Mouse (Mus musculus) CH12.LX (cell line): ENCODE measurements around the gene Tgfbr3. TPM values are rescaled to one million over a fixed set of nuclear protein-coding genes. Genes with fewer than 3 reads are reported as not detected.

Source experiments
- DNase-seq: peaks from one replicate; pipeline ENCODE4 v3.0.0-alpha.2; 2013; ENCODE audit errors: extremely low read depth
- H3K27ac ChIP-seq: 2 replicates; pipeline ENCODE4 v1.5.1; 2012; ENCODE audit warnings: low read depth, mild to moderate bottlenecking, control low read depth, moderate library complexity; ENCODE audit not compliant: insufficient read depth
- H3K27me3 ChIP-seq: replicated peaks from 2 replicates; pipeline ENCODE3; 2012; ENCODE audit warnings: inconsistent platforms
- H3K36me3 ChIP-seq, 2 experiments: replicated peaks in 1 of 2; 2 replicates each; pipeline versions ENCODE3 to v1.6.1; 2012; ENCODE audit warnings: inconsistent platforms in 1 of 2, low read length in 1 of 2, mild to moderate bottlenecking in 1 of 2, mixed read lengths in 1 of 2, moderate library complexity in 1 of 2; ENCODE audit not compliant: control insufficient read depth in 1 of 2, insufficient read depth in 1 of 2
- H3K4me1 ChIP-seq, 2 experiments: 2 replicates each; pipeline ENCODE4 v1.6.1; 2012; ENCODE audit warnings: inconsistent platforms in 1 of 2, moderate library complexity in 1 of 2; ENCODE audit not compliant: insufficient read depth in 2 of 2, control insufficient read depth in 1 of 2
- H3K4me2 ChIP-seq: 2 replicates; pipeline ENCODE4 v1.6.1; 2012; ENCODE audit warnings: low read depth, mild to moderate bottlenecking, control low read depth; ENCODE audit not compliant: poor library complexity, insufficient read depth, severe bottlenecking
- H3K4me3 ChIP-seq, 3 experiments: fragments of 150-350 bp in 1 of 3; sonication (generic) in 1 of 3; replicated peaks in 1 of 3; 2 replicates each; pipeline versions ENCODE3 to v1.5.1; 2011 to 2012; ENCODE audit warnings: low read depth in 2 of 3, low read length in 2 of 3, mild to moderate bottlenecking in 2 of 3, moderate library complexity in 2 of 3, control low read depth in 1 of 3, improper control_type of control experiment in 1 of 3, inconsistent platforms in 1 of 3, mixed read lengths in 1 of 3; ENCODE audit not compliant: poor library complexity in 1 of 3
- H3K79me2 ChIP-seq: replicated peaks from 2 replicates; pipeline ENCODE4 v1.6.1; 2012; ENCODE audit warnings: mild to moderate bottlenecking, moderate library complexity; ENCODE audit not compliant: control insufficient read depth, poor library complexity, insufficient read depth, severe bottlenecking; ENCODE audit errors: extremely low read depth
- H3K9ac ChIP-seq: 2 replicates; pipeline ENCODE4 v1.6.1; 2012; ENCODE audit warnings: low read depth, mild to moderate bottlenecking, control low read depth, moderate library complexity; ENCODE audit not compliant: insufficient read depth
- H3K9me3 ChIP-seq: replicated peaks from 2 replicates; pipeline ENCODE3; 2012; ENCODE audit warnings: low read length, inconsistent platforms, mixed read lengths
- CHD2 ChIP-seq: IDR thresholded peaks from 2 replicates; pipeline ENCODE4 v1.6.1; 2011; ENCODE audit warnings: low read length, improper control_type of control experiment
- ETS1 ChIP-seq: conservative IDR thresholded peaks from 2 replicates; pipeline ENCODE4 v1.6.1; 2012; ENCODE audit warnings: low read depth, mild to moderate bottlenecking, inconsistent platforms, low read length, improper control_type of control experiment, moderate library complexity
- GABPA ChIP-seq: IDR thresholded peaks from 2 replicates; pipeline ENCODE4 v1.6.1; 2012; ENCODE audit warnings: low read depth, low read length, improper control_type of control experiment, inconsistent platforms; ENCODE audit not compliant: insufficient replicate concordance
- JUND ChIP-seq: conservative IDR thresholded peaks from 2 replicates; pipeline ENCODE4 v1.6.1; 2011; ENCODE audit warnings: low read depth, low read length, improper control_type of control experiment
- MEF2A ChIP-seq: IDR thresholded peaks from 2 replicates; pipeline ENCODE4 v1.6.1; 2014; ENCODE audit warnings: low read depth, mild to moderate bottlenecking, inconsistent platforms, low read length, improper control_type of control experiment, borderline replicate concordance
- PAX5 ChIP-seq: IDR thresholded peaks from 2 replicates; pipeline ENCODE4 v1.6.1; 2012; ENCODE audit warnings: low read length, inconsistent platforms, mixed read lengths
- RCOR1 ChIP-seq: conservative IDR thresholded peaks from 2 replicates; pipeline ENCODE4 v1.6.1; 2012; ENCODE audit warnings: low read depth, mild to moderate bottlenecking, inconsistent platforms, low read length, improper control_type of control experiment
- SMC3 ChIP-seq: IDR thresholded peaks from 2 replicates; pipeline ENCODE4 v1.6.1; 2011; ENCODE audit warnings: low read depth, low read length, improper control_type of control experiment
- TBP ChIP-seq: conservative IDR thresholded peaks from 2 replicates; pipeline ENCODE4 v1.6.1; 2011; ENCODE audit warnings: low read depth, low read length, improper control_type of control experiment
- UBTF ChIP-seq: IDR thresholded peaks from 2 replicates; pipeline ENCODE4 v1.6.1; 2012; ENCODE audit warnings: low read depth, mild to moderate bottlenecking, inconsistent platforms, low read length, improper control_type of control experiment, moderate library complexity
- USF1 ChIP-seq: IDR thresholded peaks from 2 replicates; pipeline ENCODE4 v1.6.1; 2014; ENCODE audit warnings: low read depth, mild to moderate bottlenecking, inconsistent platforms, low read length, improper control_type of control experiment
- USF2 ChIP-seq: conservative IDR thresholded peaks from 2 replicates; pipeline ENCODE4 v1.6.1; 2011; ENCODE audit warnings: low read depth, low read length, improper control_type of control experiment
- ZC3H11A ChIP-seq: IDR thresholded peaks from 2 replicates; pipeline ENCODE4 v1.6.1; 2012; ENCODE audit warnings: low read depth, mild to moderate bottlenecking, inconsistent platforms, low read length, improper control_type of control experiment
- ZMIZ1 ChIP-seq: IDR thresholded peaks from 2 replicates; pipeline ENCODE4 v1.6.1; 2012; ENCODE audit warnings: low read depth, mild to moderate bottlenecking, inconsistent platforms, low read length, improper control_type of control experiment
- ZNF384 ChIP-seq: IDR thresholded peaks from 2 replicates; pipeline ENCODE4 v1.6.1; 2012; ENCODE audit warnings: low read depth, low read length, improper control_type of control experiment, inconsistent platforms
- dilution Hi-C: fragments of 300-500 bp; cut with MboI; formaldehyde crosslinking; loops from 2 replicates; pipeline ENCODE4 v1.14.3; 2020; ENCODE audit warnings: low sequenced_read_pairs; ENCODE audit not compliant: extremely low pct_unique_long_range_greater_than_20kb, extremely low pct_ligation_motif_present
- in situ Hi-C: fragments of 300-500 bp; cut with MboI; formaldehyde crosslinking; loops from 3 replicates; pipeline ENCODE4 v1.14.3; 2019; ENCODE audit warnings: low sequenced_read_pairs, low pct_ligation_motif_present, low pct_unique_long_range_greater_than_20kb, mixed read lengths
- polyA plus RNA-seq: library from polyadenylated mRNA; unstranded; fragments of >175 nt; gene quantifications from 2 replicates; pipeline ENCODE4 v1.2.1, GENCODE M21; 2012; ENCODE audit warnings: low read depth; ENCODE audit not compliant: insufficient read length
- total RNA-seq, 2 experiments: library from RNA; depleted of rRNA; stranded (reverse); fragments of 300-350 nt in 1 of 2; fragments of >200 nt in 1 of 2; gene quantifications; 2 replicates each; pipeline ENCODE4 v1.2.3; 2012 to 2014

Tgfbr3 gene
- total and polyA plus RNA-seq, 3 experiments, result 0.13 to 0.46 (median 0.30) TPM

DNA sequence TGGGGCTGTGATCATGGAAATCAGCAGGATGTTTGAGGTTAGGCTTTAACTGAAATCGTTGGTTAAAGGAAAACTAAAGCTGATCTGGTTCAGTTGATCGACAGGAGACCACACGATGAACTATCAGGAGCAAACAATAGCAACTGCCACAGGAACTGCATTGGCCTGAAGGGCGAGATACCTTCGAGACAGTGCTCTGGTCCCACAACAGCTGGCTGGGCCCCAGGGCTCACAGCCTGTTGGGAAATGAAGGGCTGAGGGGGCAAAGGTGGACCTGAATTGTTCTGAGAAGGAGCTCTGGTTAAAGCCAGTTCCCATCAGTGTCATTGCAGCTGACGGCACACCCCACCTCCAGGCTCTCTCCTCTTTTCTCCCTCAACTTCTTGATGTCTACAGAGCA is 52.5 kb downstream of the Tgfbr3 start:
- no peak for TF ChIP-seq UBTF
- no peak for TF ChIP-seq GABPA
- TF ChIP-seq ETS1, result no peak
- no peak for TF ChIP-seq USF1
- Histone ChIP-seq H3K27ac (no peak overlapping the region), H3K4me1 (peaks cover 8% of the 10 kb centered on the region in 2 experiments), H3K9me3 (no peaks in the 10 kb centered on the region), H3K9ac (no peak overlapping the region), H3K36me3 (no peaks in the 10 kb centered on the region), H3K27me3 (no peaks in the 10 kb centered on the region), H3K4me3 (no peak overlapping the region), H3K79me2 (no peaks in the 10 kb centered on the region), H3K4me2 (no peak overlapping the region)
- DNase-seq, result no peak
- in situ Hi-C loops (no loop called here), dilution Hi-C loops (no loop called here)

DNA sequence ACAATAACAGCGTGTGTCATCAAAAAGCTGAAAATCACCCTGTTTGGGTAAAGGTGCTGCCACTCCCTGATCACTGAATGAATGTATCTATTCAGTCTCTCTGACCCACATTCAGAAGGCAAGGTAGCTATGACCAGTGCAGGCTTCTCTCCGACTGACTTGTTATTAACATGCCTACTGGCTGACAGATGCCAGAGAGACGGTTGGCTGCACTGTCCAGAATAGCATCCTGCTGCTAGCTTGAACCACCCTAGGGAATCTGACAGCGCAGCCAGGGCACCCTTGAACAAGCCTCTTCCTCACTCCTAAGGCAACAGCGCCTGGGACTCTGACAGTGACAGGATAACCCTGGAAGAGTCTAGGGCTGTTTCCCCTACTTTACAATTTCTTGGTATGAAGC is 53.4 kb downstream of the Tgfbr3 start:
- H3K4me3 ChIP-seq, result no peak overlapping the region
- no peak overlapping the region for H3K4me2 ChIP-seq
- H3K79me2 ChIP-seq, result no peaks in the 10 kb centered on the region
- no peaks in the 10 kb centered on the region for H3K36me3 ChIP-seq
- in situ Hi-C loops, result no loop called here
- H3K9me3 ChIP-seq, result no peaks in the 10 kb centered on the region
- dilution Hi-C loops, result no loop called here
- H3K4me1 ChIP-seq, result peaks cover 8% of the 10 kb centered on the region in 2 experiments
- H3K9ac ChIP-seq, result no peak overlapping the region
- no peak for DNase-seq
- H3K27me3 ChIP-seq, result no peaks in the 10 kb centered on the region
- no peak overlapping the region for H3K27ac ChIP-seq
- TF ChIP-seq ZNF384 (no peak), ZC3H11A (no peak), PAX5 (no peak), USF2 (no peak), JUND (no peak), TBP (no peak), SMC3 (no peak), MEF2A (no peak), ZMIZ1 (no peak), GABPA (no peak), CHD2 (no peak), RCOR1 (no peak)
- TF ChIP-seq, all 38 proteins: peak for 0
